Mouse (Mus musculus): ENCODE data around the gene 2310033P09Rik.

The 2310033P09Rik gene

DNA sequence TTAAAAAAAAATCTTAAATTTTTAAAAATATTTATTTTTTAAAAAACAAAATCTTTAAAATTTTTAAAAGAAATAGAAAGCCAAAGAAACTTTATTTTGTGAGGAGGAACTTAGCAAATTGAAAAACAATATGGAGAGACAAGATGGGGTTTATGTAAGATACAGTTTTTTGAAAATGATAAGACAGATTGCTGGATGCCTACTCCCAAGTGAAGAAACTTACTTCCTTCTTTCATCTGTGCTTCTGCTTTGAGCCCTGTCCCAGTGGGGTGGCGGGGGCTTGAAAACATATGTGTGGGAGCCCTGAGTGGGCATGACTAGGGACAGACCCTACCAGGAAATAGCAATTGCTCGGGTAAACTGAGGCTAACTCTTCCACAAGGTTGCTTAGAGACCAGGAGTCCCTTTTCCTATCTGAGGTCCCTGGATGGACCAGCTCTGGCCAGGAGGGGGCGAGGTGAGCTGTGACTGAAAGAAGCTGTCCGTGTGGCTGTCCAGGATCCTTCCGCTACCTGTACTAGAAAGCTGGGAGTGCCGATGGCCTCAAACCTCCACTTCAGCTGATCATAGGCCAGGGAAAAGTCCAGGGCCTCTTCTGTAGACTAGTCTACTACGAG lies 22.1 kb downstream of the 2310033P09Rik start:
- DNase-seq, result peak; percentile 77

DNA sequence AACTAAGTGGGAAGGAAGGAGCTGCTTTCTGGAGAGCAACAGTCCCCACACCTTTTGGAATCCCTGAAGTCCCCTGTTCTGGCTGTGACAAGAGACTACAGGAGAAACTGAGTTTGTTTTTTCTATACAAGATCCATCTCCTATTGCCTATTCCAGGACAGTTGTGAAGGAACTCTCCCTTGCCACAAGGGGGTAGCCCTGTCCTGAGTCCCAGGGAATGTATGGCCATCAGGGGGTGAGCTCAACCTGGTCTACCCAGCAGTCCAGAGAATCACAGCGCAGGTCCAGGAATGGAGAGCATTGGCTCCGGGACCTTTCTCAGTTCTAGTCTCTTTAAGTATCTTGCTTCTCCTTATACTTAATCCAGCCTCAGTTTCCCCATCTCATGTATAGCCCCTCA lies 24.7 kb downstream of the 2310033P09Rik start:
- DNase-seq, result peak; percentile 20

DNA sequence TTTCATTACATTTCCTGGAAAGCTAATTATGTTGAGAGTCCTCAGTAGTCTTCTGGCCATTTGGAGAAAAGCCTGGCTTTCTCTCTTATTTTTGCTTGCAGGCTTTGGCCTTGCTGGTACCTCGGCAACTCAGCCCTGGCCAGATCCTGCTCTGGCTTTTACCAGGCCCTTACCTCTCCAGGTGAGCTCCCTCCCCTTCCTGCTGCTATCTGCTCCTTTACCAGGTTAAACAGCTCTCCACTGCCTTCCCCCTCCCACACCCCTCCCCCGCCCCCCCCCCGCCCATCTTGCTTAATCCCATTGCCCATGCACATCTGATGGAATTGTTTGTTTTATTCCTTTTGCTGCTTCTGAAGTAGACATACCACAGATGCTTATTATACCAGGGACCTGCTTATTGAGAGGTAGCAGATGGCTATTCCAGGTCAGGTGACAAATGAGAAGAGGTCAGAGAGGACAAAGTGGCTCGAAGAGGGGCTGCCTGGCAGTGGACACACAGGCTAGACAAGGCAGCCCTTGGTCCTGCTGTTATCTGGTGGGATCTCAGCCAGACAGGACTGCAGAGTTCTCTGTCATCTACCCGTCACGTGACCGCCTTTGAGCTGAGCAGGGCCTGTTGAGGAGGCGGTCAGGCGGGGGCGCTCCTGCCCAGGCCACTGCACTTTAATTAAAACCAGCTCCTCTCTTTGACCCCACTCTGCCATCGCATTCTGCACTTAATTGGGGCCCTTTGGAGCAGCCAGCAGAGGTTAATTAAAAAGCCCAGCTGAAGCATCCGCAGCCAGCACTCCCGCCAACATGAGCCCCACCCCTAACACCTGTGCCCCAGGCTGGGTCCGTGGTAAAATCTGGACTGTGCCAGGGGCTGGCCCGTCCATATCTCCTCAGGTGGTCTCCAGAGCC lies 30.7 kb downstream of the 2310033P09Rik start:
- peak; percentile 88 for DNase-seq

DNA sequence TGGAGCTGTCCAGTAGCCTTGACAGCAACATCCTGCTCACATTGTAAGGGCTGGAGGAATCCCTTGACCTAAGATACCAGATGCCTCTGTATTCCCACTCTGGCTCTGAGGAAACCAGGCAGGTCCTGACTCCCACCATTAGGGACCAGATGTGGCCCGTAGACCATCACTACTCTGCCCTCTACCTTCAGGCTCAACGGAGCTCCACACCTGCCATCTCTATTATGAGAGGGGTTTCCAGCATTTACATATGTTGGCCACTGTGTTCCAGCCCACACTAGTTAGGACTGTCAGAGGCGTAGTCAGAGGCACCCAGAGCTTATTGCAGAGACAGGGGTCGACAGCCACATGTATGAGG lies 31.3 kb downstream of the 2310033P09Rik start:
- DNase-seq, result peak; percentile 5

DNA sequence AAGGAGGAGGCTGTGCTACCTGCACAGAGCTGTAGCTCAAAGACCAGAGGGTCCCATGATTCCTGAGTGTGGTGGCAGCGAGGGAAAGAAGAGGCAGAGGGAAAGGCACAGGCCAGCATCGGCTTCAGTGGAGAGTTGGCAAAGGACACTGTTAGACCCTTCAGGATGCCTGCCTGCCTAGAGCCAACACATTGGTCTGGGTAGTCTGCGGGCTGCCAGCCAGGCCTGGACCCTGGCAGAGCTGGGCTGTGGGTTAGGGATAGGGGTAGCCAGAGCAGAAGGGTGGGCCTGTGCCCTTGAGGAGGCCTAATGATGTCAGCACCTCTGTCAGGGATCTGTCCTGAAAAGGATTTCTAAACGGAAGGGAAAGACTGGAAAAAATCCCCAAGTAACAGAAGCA lies 31.7 kb downstream of the 2310033P09Rik start:
- DNase-seq, result no peak

DNA sequence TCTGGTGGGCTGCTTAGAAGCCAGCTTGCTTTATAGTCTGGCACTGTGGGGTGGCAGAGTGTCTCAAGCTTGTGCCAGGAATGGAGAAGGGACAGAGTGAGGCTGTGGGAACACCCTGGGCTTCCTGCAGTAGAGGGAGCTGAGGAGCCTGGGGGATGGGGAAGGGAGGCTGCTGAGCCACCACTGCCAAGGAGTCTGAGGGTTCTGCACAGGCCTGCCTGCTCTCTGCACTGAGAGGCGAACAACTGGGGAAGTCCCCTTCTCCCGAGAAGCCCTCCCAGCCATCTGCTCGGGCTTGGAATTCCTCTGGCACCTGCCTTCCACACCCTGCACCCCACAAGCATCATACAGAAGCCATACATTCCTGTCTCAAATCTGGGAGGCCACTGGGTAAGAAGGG lies 33.7 kb downstream of the 2310033P09Rik start:
- DNase-seq, result no peak

DNA sequence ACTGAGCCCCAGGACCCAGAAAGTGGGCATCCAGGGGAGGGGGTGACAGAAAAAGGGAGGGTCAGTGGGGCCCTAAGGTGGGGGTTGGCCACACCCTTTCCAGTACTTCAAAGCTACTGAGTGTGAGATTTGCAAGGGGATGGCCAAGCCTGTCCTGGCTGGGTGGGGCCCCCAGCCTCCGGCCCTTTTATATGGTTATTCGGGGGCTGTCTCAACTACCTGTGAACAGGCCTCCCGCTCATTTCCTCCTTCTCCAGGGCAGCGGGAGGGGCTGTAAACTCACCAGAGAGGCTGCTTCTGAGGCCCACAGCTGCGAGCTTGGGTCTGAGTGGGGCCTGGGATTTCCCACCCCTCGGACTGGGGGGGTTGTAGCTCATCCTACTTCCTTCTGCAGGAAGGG lies 35.7 kb downstream of the 2310033P09Rik start:
- DNase-seq, result no peak

DNA sequence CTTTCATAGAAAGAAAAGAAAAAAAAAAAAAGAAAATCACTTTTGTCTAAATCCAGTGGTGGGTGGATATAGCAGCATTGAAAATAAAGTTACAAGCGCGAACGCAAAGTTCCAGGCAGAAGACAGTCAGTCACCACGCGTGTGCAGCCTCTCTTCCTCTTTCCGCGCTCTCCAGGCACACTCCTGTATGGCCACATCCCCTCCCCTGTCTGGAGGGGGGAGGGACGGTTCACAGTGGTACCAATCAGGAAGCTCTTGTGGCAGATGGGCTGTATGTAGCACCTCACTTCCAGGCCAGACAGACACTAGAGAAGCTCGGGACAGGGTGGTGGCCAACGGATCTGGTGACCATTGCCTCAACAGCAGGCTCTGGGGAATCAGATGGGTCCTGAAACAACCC lies 40.0 kb downstream of the 2310033P09Rik start:
- no peak for DNase-seq

DNA sequence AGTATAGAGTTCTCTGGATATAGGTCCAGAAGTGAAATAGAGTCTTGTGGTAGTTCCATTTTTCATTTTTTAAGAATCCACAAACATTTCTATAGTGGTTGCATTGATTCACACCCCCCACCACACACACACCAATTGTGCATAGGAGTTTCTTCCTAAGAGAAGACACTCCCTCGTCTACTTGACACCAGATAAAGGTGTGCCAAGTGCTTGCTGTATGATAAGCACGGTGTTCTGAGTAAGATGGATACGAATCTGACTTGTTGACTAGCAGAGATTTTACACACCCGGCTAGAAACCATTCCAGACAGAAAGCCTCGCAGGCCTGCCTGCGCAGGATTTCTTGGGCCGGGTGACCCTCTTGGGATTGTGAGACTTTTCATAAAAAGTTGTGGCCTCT lies 51.5 kb downstream of the 2310033P09Rik start:
- DNase-seq, result no peak

All from embryo, embryonic 11 days (tissue).